Mouse (Mus musculus): ENCODE measurements around the gene Mcoln3.
A peak's percentile ranks its signal among the peaks of the same experiment; 100 is the strongest.

Mcoln3 gene

GRCm38 (mm10) chr3:146177748-146178582 is 60.7 kb downstream of the Mcoln3 start:
- DNase-seq: peak; percentile 80 to 81

- no peak for DNase-seq
Observed at GRCm38 (mm10) chr3:146180341-146180740, 63.1 kb downstream of the Mcoln3 start.

- DNase-seq: peak in 1 of 2 experiments; percentile 23
Observed at GRCm38 (mm10) chr3:146180986-146181385, 63.7 kb downstream of the Mcoln3 start.

GRCm38 (mm10) chr3:146184992-146185657 is 67.9 kb downstream of the Mcoln3 start:
- peak; percentile 25 to 50 for DNase-seq

GRCm38 (mm10) chr3:146186033-146186432 is 68.8 kb downstream of the Mcoln3 start:
- no peak for DNase-seq

- DNase-seq: no peak
Observed at GRCm38 (mm10) chr3:146189933-146190332, 72.7 kb downstream of the Mcoln3 start.
